Mouse (Mus musculus): ENCODE measurements around the gene Gdap2. TPM values are rescaled to one million over a fixed set of nuclear protein-coding genes. Genes with fewer than 3 reads are reported as not detected.

Gdap2 gene
- polyA plus RNA-seq, 1 experiment: 14.7 TPM

DNA sequence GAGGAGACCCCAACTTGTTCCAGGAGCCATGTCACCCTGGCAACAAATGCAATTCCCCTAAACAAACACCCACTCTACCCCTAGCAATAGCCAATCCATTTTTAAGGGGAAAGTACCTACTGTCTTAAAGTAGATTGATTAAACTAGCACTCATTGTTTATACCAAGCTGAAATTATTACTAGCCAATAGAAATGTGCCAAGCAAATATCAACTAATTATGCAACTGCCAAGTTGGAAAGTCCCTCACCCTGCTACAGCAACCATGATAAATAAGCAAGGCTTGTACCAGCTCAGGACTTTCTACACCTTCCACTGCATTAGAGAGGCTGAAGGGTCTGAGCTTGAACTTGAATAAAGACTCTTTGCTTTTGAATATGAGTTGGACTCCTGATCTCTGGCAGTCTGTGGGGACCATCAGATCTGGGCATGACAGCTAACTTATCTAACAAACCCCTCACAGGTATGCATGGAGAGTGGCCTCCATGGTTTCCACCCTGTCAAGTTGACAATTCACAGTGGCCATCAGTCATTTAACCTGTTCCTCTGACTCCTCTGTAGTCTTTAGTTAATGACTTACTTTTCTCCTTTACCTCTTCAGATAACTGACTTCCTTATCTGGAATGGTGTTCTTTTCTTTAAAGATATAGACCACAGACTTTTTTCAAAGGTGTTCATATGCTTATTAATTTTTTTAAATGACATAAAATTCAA is 74.7 kb downstream of the Gdap2 start:
- no peak for DNase-seq
- TF ChIP-seq CTCF (IDR thresholded peaks at IDR 0.05; ENCODE audit: insufficient read depth, low read length) (no peak), POLR2A (IDR thresholded peaks at IDR 0.05; ENCODE audit: borderline replicate concordance, extremely low read depth, low read depth, low read length) (no peak)
- Histone ChIP-seq H3K4me3 (replicated peaks; ENCODE audit: extremely low read depth, low read depth, low read length) (no peak overlapping the region), H3K4me1 (ENCODE audit: control insufficient read depth, insufficient read depth, low read length) (no peaks in the 10 kb centered on the region)

DNA sequence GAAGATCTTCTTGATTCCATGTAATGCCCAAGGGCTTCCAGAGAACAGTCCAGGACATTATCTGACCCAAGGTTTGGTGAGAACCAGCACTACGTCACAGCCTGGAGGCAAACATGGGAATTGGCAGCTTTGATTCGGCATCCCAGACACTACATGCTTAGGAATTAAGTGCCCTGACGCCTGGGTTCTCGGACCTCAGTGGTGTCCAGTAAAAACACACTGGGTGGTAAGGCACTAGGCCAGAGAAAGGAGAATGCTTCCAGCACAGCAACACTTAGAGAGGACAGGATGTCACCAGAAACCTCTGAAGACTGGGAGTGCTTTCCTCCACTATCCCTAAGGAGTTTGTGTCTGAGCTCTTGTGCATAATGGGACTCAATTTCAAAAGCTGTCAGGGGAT is 80.0 kb downstream of the Gdap2 start:
- TF ChIP-seq POLR2A (IDR thresholded peaks at IDR 0.05; ENCODE audit: borderline replicate concordance, extremely low read depth, low read depth, low read length): no peak
- no peak for TF ChIP-seq CTCF (IDR thresholded peaks at IDR 0.05; ENCODE audit: insufficient read depth, low read length)

DNA sequence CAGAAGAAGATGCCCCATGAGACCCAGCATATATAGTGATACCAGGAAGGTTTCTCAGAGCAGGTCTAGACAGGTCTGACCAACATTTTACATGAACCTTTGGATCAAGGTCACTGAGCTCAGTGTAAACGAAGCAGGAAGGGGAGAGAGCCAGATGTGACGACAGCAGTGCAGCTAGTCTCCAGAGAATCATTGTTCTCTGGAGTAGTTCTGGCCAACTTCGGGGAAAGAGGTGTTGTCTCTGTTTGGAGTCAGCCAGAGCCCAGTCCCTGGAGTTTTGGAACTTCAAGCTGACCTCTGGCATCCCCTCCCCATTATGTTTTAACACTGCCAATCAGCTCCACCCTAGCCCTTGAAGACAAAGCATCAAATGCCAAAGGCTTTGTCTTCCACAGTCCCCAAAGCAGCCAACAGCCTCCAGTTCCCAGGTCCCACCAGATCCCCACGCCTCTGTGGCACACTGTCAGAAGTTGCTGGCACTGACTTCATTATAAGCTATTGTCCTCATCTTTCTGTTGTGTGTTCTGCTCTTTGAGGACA is 84.2 kb downstream of the Gdap2 start:
- 35% methylated on average over 4 of the region's 4 CpGs for WGBS
- Histone ChIP-seq H3K4me1 (ENCODE audit: control insufficient read depth, insufficient read depth, low read length) (no peaks in the 10 kb centered on the region), H3K4me3 (replicated peaks; ENCODE audit: extremely low read depth, low read depth, low read length) (no peak overlapping the region)
- no peak for DNase-seq
- TF ChIP-seq POLR2A (IDR thresholded peaks at IDR 0.05; ENCODE audit: borderline replicate concordance, extremely low read depth, low read depth, low read length): no peak
- no peak for TF ChIP-seq CTCF (IDR thresholded peaks at IDR 0.05; ENCODE audit: insufficient read depth, low read length)

More for the DNA sequence above, 80.0 kb downstream of the Gdap2 start:
- 76% methylated on average over 4 of the region's 4 CpGs for WGBS
- Histone ChIP-seq H3K4me1 (ENCODE audit: control insufficient read depth, insufficient read depth, low read length) (no peaks in the 10 kb centered on the region), H3K4me3 (replicated peaks; ENCODE audit: extremely low read depth, low read depth, low read length) (no peak overlapping the region)
- DNase-seq: no peak

Other genes starting within 250 kb of the Gdap2 start
- gene Wdr3, start within 50 bp of the Gdap2 start, polyA plus RNA-seq (2012; rRNA removed): 13.6 and 15.5 TPM in 2 replicates

All from lung, adult 2 months (tissue).